Mouse (Mus musculus) CH12.LX (cell line): ENCODE measurements around the gene 9930111J21Rik1. TPM values are rescaled to one million over a fixed set of nuclear protein-coding genes. Genes with fewer than 3 reads are reported as not detected.
A peak's percentile ranks its signal among the peaks of the same experiment; 100 is the strongest.
"Not testable (repeated sequence)": the region's sequence is repeated elsewhere in the genome, so short reads cannot be mapped to it uniquely, and the experiment has no call there.

Experiments
- DNase-seq: peaks from one replicate; pipeline ENCODE4 v3.0.0-alpha.2; 2013; ENCODE audit errors: extremely low read depth
- H3K27ac ChIP-seq: 2 replicates; pipeline ENCODE4 v1.5.1; 2012; ENCODE audit warnings: low read depth, mild to moderate bottlenecking, control low read depth, moderate library complexity; ENCODE audit not compliant: insufficient read depth
- H3K27me3 ChIP-seq: replicated peaks from 2 replicates; pipeline ENCODE3; 2012; ENCODE audit warnings: inconsistent platforms
- H3K36me3 ChIP-seq, 2 experiments: replicated peaks in 1 of 2; 2 replicates each; pipeline versions ENCODE3 to v1.6.1; 2012; ENCODE audit warnings: inconsistent platforms in 1 of 2, low read length in 1 of 2, mild to moderate bottlenecking in 1 of 2, mixed read lengths in 1 of 2, moderate library complexity in 1 of 2; ENCODE audit not compliant: control insufficient read depth in 1 of 2, insufficient read depth in 1 of 2
- H3K4me1 ChIP-seq, 2 experiments: 2 replicates each; pipeline ENCODE4 v1.6.1; 2012; ENCODE audit warnings: inconsistent platforms in 1 of 2, moderate library complexity in 1 of 2; ENCODE audit not compliant: insufficient read depth in 2 of 2, control insufficient read depth in 1 of 2
- H3K4me2 ChIP-seq: 2 replicates; pipeline ENCODE4 v1.6.1; 2012; ENCODE audit warnings: low read depth, mild to moderate bottlenecking, control low read depth; ENCODE audit not compliant: poor library complexity, insufficient read depth, severe bottlenecking
- H3K4me3 ChIP-seq, 3 experiments: fragments of 150-350 bp in 1 of 3; sonication (generic) in 1 of 3; replicated peaks in 1 of 3; 2 replicates each; pipeline versions ENCODE3 to v1.5.1; 2011 to 2012; ENCODE audit warnings: low read depth in 2 of 3, low read length in 2 of 3, mild to moderate bottlenecking in 2 of 3, moderate library complexity in 2 of 3, control low read depth in 1 of 3, improper control_type of control experiment in 1 of 3, inconsistent platforms in 1 of 3, mixed read lengths in 1 of 3; ENCODE audit not compliant: poor library complexity in 1 of 3
- H3K79me2 ChIP-seq: replicated peaks from 2 replicates; pipeline ENCODE4 v1.6.1; 2012; ENCODE audit warnings: mild to moderate bottlenecking, moderate library complexity; ENCODE audit not compliant: control insufficient read depth, poor library complexity, insufficient read depth, severe bottlenecking; ENCODE audit errors: extremely low read depth
- H3K9ac ChIP-seq: 2 replicates; pipeline ENCODE4 v1.6.1; 2012; ENCODE audit warnings: low read depth, mild to moderate bottlenecking, control low read depth, moderate library complexity; ENCODE audit not compliant: insufficient read depth
- H3K9me3 ChIP-seq: replicated peaks from 2 replicates; pipeline ENCODE3; 2012; ENCODE audit warnings: low read length, inconsistent platforms, mixed read lengths
- BHLHE40 ChIP-seq: IDR thresholded peaks from 2 replicates; pipeline ENCODE4 v1.6.1; 2011; ENCODE audit warnings: mild to moderate bottlenecking, low read depth, low read length, improper control_type of control experiment
- CHD2 ChIP-seq: IDR thresholded peaks from 2 replicates; pipeline ENCODE4 v1.6.1; 2011; ENCODE audit warnings: low read length, improper control_type of control experiment
- ELF1 ChIP-seq: IDR thresholded peaks from 2 replicates; pipeline ENCODE4 v1.6.1; 2014; ENCODE audit warnings: low read depth, mild to moderate bottlenecking, inconsistent platforms, low read length, improper control_type of control experiment
- EP300 ChIP-seq: IDR thresholded peaks from 2 replicates; pipeline ENCODE4 v1.6.1; 2011; ENCODE audit warnings: low read length, improper control_type of control experiment
- ETS1 ChIP-seq: conservative IDR thresholded peaks from 2 replicates; pipeline ENCODE4 v1.6.1; 2012; ENCODE audit warnings: low read depth, mild to moderate bottlenecking, inconsistent platforms, low read length, improper control_type of control experiment, moderate library complexity
- IRF4 ChIP-seq: IDR thresholded peaks from 2 replicates; pipeline ENCODE4 v1.6.1; 2014; ENCODE audit warnings: low read depth, mild to moderate bottlenecking, inconsistent platforms, low read length, improper control_type of control experiment
- JUN ChIP-seq: IDR thresholded peaks from 2 replicates; pipeline ENCODE4 v1.6.1; 2011; ENCODE audit warnings: low read depth, mild to moderate bottlenecking, low read length, improper control_type of control experiment, moderate library complexity; ENCODE audit not compliant: insufficient read depth
- JUND ChIP-seq: conservative IDR thresholded peaks from 2 replicates; pipeline ENCODE4 v1.6.1; 2011; ENCODE audit warnings: low read depth, low read length, improper control_type of control experiment
- KAT2A ChIP-seq: IDR thresholded peaks from 2 replicates; pipeline ENCODE4 v1.6.1; 2012; ENCODE audit warnings: low read length, improper control_type of control experiment, inconsistent platforms; ENCODE audit not compliant: insufficient replicate concordance
- MAFK ChIP-seq: IDR thresholded peaks from 2 replicates; pipeline ENCODE4 v1.6.1; 2011; ENCODE audit warnings: low read length, improper control_type of control experiment; ENCODE audit not compliant: insufficient replicate concordance
- MAX ChIP-seq: IDR thresholded peaks from 2 replicates; pipeline ENCODE4 v1.6.1; 2011; ENCODE audit warnings: low read length, improper control_type of control experiment
- MAZ ChIP-seq: IDR thresholded peaks from 2 replicates; pipeline ENCODE4 v1.6.1; 2012; ENCODE audit warnings: low read depth, mild to moderate bottlenecking, inconsistent platforms, low read length, improper control_type of control experiment, moderate library complexity
- MEF2A ChIP-seq: IDR thresholded peaks from 2 replicates; pipeline ENCODE4 v1.6.1; 2014; ENCODE audit warnings: low read depth, mild to moderate bottlenecking, inconsistent platforms, low read length, improper control_type of control experiment, borderline replicate concordance
- MXI1 ChIP-seq: IDR thresholded peaks from 2 replicates; pipeline ENCODE4 v1.6.1; 2011; ENCODE audit warnings: mild to moderate bottlenecking, low read depth, low read length, improper control_type of control experiment
- MYC ChIP-seq: IDR thresholded peaks from 2 replicates; pipeline ENCODE4 v1.6.1; 2011; ENCODE audit warnings: low read depth, mild to moderate bottlenecking, improper control_type of control experiment, low read length
- NELFE ChIP-seq: IDR thresholded peaks from 2 replicates; pipeline ENCODE4 v1.6.1; 2011; ENCODE audit warnings: low read depth, low read length, improper control_type of control experiment
- RCOR1 ChIP-seq: conservative IDR thresholded peaks from 2 replicates; pipeline ENCODE4 v1.6.1; 2012; ENCODE audit warnings: low read depth, mild to moderate bottlenecking, inconsistent platforms, low read length, improper control_type of control experiment
- SIN3A ChIP-seq: IDR thresholded peaks from 2 replicates; pipeline ENCODE4 v1.6.1; 2012; ENCODE audit warnings: low read length, improper control_type of control experiment, inconsistent platforms
- SMC3 ChIP-seq: IDR thresholded peaks from 2 replicates; pipeline ENCODE4 v1.6.1; 2011; ENCODE audit warnings: low read depth, low read length, improper control_type of control experiment
- TBP ChIP-seq: conservative IDR thresholded peaks from 2 replicates; pipeline ENCODE4 v1.6.1; 2011; ENCODE audit warnings: low read depth, low read length, improper control_type of control experiment
- TCF12 ChIP-seq: IDR thresholded peaks from 2 replicates; pipeline ENCODE4 v1.6.1; 2014; ENCODE audit warnings: low read depth, mild to moderate bottlenecking, inconsistent platforms, low read length, improper control_type of control experiment
- UBTF ChIP-seq: IDR thresholded peaks from 2 replicates; pipeline ENCODE4 v1.6.1; 2012; ENCODE audit warnings: low read depth, mild to moderate bottlenecking, inconsistent platforms, low read length, improper control_type of control experiment, moderate library complexity
- ZNF384 ChIP-seq: IDR thresholded peaks from 2 replicates; pipeline ENCODE4 v1.6.1; 2012; ENCODE audit warnings: low read depth, low read length, improper control_type of control experiment, inconsistent platforms
- dilution Hi-C: fragments of 300-500 bp; cut with MboI; formaldehyde crosslinking; loops from 2 replicates; pipeline ENCODE4 v1.14.3; 2020; ENCODE audit warnings: low sequenced_read_pairs; ENCODE audit not compliant: extremely low pct_unique_long_range_greater_than_20kb, extremely low pct_ligation_motif_present
- in situ Hi-C: fragments of 300-500 bp; cut with MboI; formaldehyde crosslinking; loops from 3 replicates; pipeline ENCODE4 v1.14.3; 2019; ENCODE audit warnings: low sequenced_read_pairs, low pct_ligation_motif_present, low pct_unique_long_range_greater_than_20kb, mixed read lengths
- polyA plus RNA-seq: library from polyadenylated mRNA; unstranded; fragments of >175 nt; gene quantifications from 2 replicates; pipeline ENCODE4 v1.2.1, GENCODE M21; 2012; ENCODE audit warnings: low read depth; ENCODE audit not compliant: insufficient read length
- total RNA-seq, 2 experiments: library from RNA; depleted of rRNA; stranded (reverse); fragments of 300-350 nt in 1 of 2; fragments of >200 nt in 1 of 2; gene quantifications; 2 replicates each; pipeline ENCODE4 v1.2.3; 2012 to 2014

The 9930111J21Rik1 gene
- total and polyA plus RNA-seq, 3 experiments = 4.3 to 7.4 (median 6.0) TPM

- H3K79me2 ChIP-seq, H3K36me3 ChIP-seq, dilution Hi-C loops, H3K9me3 ChIP-seq, H3K27me3 ChIP-seq, in situ Hi-C loops: not testable (repeated sequence)
- DNase-seq = peak; percentile 93
- TF ChIP-seq KAT2A = 0 out of 2 replicates have a peak, but pooled peaks have one; percentile 40
- TF ChIP-seq CHD2 = peak; percentile 91
- TF ChIP-seq TBP = 0 out of 2 replicates have a peak, but pooled peaks have one; percentile 18
- 0 out of 2 replicates have a peak, but pooled peaks have one; percentile 51 for TF ChIP-seq ELF1
- TF ChIP-seq JUND = peak; percentile 67
- 0 out of 2 replicates have a peak, but pooled peaks have one; percentile 23 for TF ChIP-seq JUN
- TF ChIP-seq ETS1 = peak; percentile 88
- 0 out of 2 replicates have a peak, but pooled peaks have one; percentile 36 for TF ChIP-seq NELFE
- TF ChIP-seq IRF4 = peak; percentile 97
- TF ChIP-seq MXI1 = peak; percentile 50; the same call in 1 of the 2 replicates
- peak; percentile 80 for TF ChIP-seq MEF2A
- peak; percentile 61; the same call in 1 of the 2 replicates for TF ChIP-seq MAX
- TF ChIP-seq MAZ = peak; percentile 82
- TF ChIP-seq SMC3 = peak; percentile 13; the same call in 1 of the 2 replicates
- TF ChIP-seq ZNF384 = 0 out of 2 replicates have a peak, but pooled peaks have one; percentile 15
- peak; percentile 78 for TF ChIP-seq BHLHE40
- TF ChIP-seq SIN3A = peak; percentile 83
- peak; percentile 92 for TF ChIP-seq RCOR1
- peak; percentile 98 for TF ChIP-seq EP300
- TF ChIP-seq UBTF = 0 out of 2 replicates have a peak, but pooled peaks have one; percentile 6
- peak; percentile 81 for TF ChIP-seq MYC
- TF ChIP-seq MAFK = peak; percentile 72; the same call in 1 of the 2 replicates
- peak; percentile 83 for TF ChIP-seq TCF12
- peak overlapping the region; percentile 94 for H3K27ac ChIP-seq
- H3K9ac ChIP-seq = peak overlapping the region; percentile 62
- H3K4me3 ChIP-seq = peak overlapping the region; percentile 27 to 68 (median 38)
- H3K4me1 ChIP-seq = peaks cover 26 to 71% of the 10 kb centered on the region in 2 experiments
- H3K4me2 ChIP-seq = peak overlapping the region; percentile 100
Measured at GRCm38 (mm10) chr11:48900654-48901566, 78.3 kb downstream of the 9930111J21Rik1 start.
